Mouse (Mus musculus) liver, postnatal 0 days (tissue): ENCODE results near the gene Lrguk. TPM values are rescaled to one million over a fixed set of nuclear protein-coding genes. Genes with fewer than 3 reads are reported as not detected.
A peak's percentile ranks its signal among the peaks of the same experiment; 100 is the strongest.

ENCODE experiments used
- ATAC-seq: fragments of 200-750 bp; cut with Nextera tagmentation; 2 replicates; pipeline ENCODE4 v1.8.0; 2017; ENCODE audit warnings: mild to moderate bottlenecking, moderate library complexity
- DNase-seq: peaks from one replicate; pipeline ENCODE4 v3.0.0-alpha.2; 2016
- H3K27ac ChIP-seq: fragments of 300-500 bp; sonication (generic); 2 replicates; pipeline ENCODE4 v1.5.1; 2014; ENCODE audit warnings: antibody characterized with exemption, moderate library complexity, mild to moderate bottlenecking, low read depth
- H3K27me3 ChIP-seq: fragments of 300-500 bp; sonication (generic); 2 replicates; pipeline ENCODE4 v1.6.1; 2014; ENCODE audit warnings: low read length, control low read depth, mixed read lengths; ENCODE audit not compliant: insufficient read depth
- H3K36me3 ChIP-seq: fragments of 300-500 bp; sonication (generic); replicated peaks from 2 replicates; pipeline ENCODE4 v1.6.1; 2014; ENCODE audit warnings: mild to moderate bottlenecking, control low read depth, low read length, moderate library complexity, mixed read lengths; ENCODE audit not compliant: insufficient read depth
- H3K4me1 ChIP-seq: fragments of 300-500 bp; sonication (generic); 2 replicates; pipeline ENCODE4 v1.6.1; 2014; ENCODE audit warnings: antibody characterized with exemption, mild to moderate bottlenecking, control low read depth; ENCODE audit not compliant: insufficient read depth
- H3K4me2 ChIP-seq: fragments of 300-500 bp; sonication (generic); 2 replicates; pipeline ENCODE4 v1.6.1; 2014; ENCODE audit warnings: low read depth, mild to moderate bottlenecking, low read length, moderate library complexity, mixed read lengths
- H3K4me3 ChIP-seq: fragments of 300-500 bp; sonication (generic); 2 replicates; pipeline ENCODE4 v1.5.1; 2014; ENCODE audit warnings: low read depth, low read length
- H3K9ac ChIP-seq: fragments of 300-500 bp; sonication (generic); replicated peaks from 2 replicates; pipeline ENCODE4 v1.6.1; 2014; ENCODE audit warnings: mild to moderate bottlenecking, moderate library complexity
- H3K9me3 ChIP-seq: fragments of 300-500 bp; sonication (generic); 2 replicates; pipeline ENCODE4 v1.6.1; 2016; ENCODE audit warnings: mild to moderate bottlenecking, control low read depth, low read length, mixed read lengths
- CTCF ChIP-seq: sonication (generic); IDR thresholded peaks from 2 replicates; pipeline ENCODE4 v1.5.1; 2016; ENCODE audit warnings: antibody characterized with exemption, low read depth
- EP300 ChIP-seq: IDR thresholded peaks from 2 replicates; pipeline ENCODE4 v1.6.1; 2016; ENCODE audit warnings: antibody characterized with exemption, low read depth, mild to moderate bottlenecking
- WGBS: fragments of 180-500 bp; shearing (Covaris S2); extraction: QIAGEN DNeasy Blood & Tissue Kit; methylation state at CpG from one replicate; pipeline ENCODE4 v1.1.7; 2014; ENCODE audit not compliant: insufficient replicate concordance; 5-methylcytosine and 5-hydroxymethylcytosine counted together
- polyA plus RNA-seq: library from polyadenylated mRNA; unstranded; fragments of >200 nt; fragmentation: Nextera tagmentation; extraction: Ambion mirVana; gene quantifications from 2 replicates; pipeline ENCODE4 v1.2.1, GENCODE M21; 2015

The Lrguk gene
- polyA plus RNA-seq, 1 experiment from 2014 or later: 0.04 TPM

DNA sequence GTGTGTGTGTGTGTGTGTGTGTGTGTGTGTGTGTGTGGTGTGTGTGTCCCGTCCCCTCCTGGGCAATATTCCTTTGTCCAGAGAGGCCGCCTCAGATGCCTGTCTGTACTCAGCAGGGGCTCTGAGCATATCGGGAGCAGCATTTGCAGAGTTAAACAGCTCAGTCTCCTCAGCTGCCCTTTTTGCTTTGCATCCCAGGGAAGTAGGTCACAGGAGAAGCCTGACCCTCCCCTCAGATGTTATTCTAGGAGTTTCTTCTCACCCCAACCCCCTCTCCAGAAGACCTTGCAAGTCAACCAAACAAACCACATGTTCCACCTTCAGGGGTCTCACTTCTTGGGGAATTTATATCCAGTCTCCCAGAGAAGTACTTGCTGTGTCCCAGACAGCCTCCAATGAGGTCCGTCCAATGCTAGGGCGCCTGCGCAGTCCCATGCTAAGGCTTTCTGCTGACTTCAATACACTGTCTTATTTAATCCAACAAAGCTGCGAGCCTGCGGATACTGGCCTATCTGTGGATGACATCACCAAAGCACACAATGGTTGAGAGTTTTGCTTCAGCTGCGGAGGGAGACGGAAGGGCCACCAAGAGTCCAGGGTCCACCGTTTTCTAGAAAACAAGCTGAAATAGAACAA is 17.4 kb downstream of the Lrguk start:
- Histone ChIP-seq H3K4me2 (no peak overlapping the region), H3K27ac (no peak overlapping the region), H3K9me3 (no peaks in the 10 kb centered on the region), H3K4me1 (no peaks in the 10 kb centered on the region), H3K36me3 (no peaks in the 10 kb centered on the region), H3K27me3 (no peaks in the 10 kb centered on the region), H3K9ac (no peak overlapping the region), H3K4me3 (no peak overlapping the region)
- WGBS: 72% methylated on average over 11 of the region's 11 CpGs
- TF ChIP-seq EP300: no peak
- DNase-seq (no peak), ATAC-seq (peak; percentile 27; the same call in 1 of the 2 replicates)

DNA sequence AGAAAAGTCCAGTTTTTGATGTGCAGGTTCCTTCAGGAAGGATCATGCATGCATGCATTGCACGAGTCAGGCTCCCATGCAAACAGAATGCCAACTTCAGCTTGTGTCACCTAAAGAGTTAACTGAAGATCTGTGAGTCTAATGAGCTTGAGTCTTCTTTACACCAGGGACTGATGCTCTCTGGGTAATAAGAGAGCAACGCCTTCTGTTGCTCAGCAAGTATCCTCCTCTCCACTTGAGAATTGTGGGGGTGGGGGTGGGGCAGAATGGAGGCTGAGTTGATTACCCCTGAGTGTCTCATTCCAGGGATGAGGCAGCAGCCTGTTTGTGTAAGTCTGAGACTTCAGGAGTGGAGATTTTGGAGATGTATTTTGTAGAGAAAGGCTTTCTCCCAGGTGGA is 20.2 kb downstream of the Lrguk start:
- no peak overlapping the region for H3K4me2 ChIP-seq
- H3K4me3 ChIP-seq: no peak overlapping the region
- no peak overlapping the region for H3K27ac ChIP-seq
- DNase-seq (no peak), ATAC-seq (no peak)
- no peaks in the 10 kb centered on the region for H3K27me3 ChIP-seq
- no peaks in the 10 kb centered on the region for H3K4me1 ChIP-seq
- H3K9me3 ChIP-seq: no peaks in the 10 kb centered on the region
- WGBS: 65% methylated on average over 2 of the region's 2 CpGs
- no peak for TF ChIP-seq EP300
- TF ChIP-seq CTCF: no peak
- no peaks in the 10 kb centered on the region for H3K36me3 ChIP-seq
- no peak overlapping the region for H3K9ac ChIP-seq

DNA sequence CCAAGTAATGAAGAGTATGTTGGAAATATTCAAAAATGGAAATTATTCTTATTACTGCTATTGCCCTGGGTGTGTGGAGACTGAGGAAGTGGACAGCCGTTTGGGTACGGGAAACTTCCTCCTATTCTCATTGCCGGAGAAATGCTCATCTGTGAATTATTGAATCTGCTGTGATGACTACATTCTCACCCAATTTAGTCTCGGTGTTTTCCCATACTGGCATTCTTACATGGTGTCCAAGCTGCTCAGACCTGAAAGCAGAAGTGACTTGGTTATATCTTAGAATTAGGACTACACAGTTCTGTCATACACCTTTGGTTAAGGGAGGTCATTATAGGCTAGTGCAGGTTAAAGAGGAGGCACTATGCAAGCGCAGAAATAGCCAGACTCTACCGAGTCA is 30.5 kb downstream of the Lrguk start:
- no peaks in the 10 kb centered on the region for H3K4me1 ChIP-seq
- no peak overlapping the region for H3K4me3 ChIP-seq
- WGBS: 64% methylated on average over 6 of the region's 6 CpGs
- no peaks in the 10 kb centered on the region for H3K27me3 ChIP-seq
- no peaks in the 10 kb centered on the region for H3K9me3 ChIP-seq
- TF ChIP-seq CTCF (no peak), EP300 (no peak)
- no peaks in the 10 kb centered on the region for H3K36me3 ChIP-seq
- no peak for DNase-seq
- H3K27ac ChIP-seq: no peak overlapping the region
- H3K4me2 ChIP-seq: no peak overlapping the region
- no peak overlapping the region for H3K9ac ChIP-seq
- no peak for ATAC-seq

DNA sequence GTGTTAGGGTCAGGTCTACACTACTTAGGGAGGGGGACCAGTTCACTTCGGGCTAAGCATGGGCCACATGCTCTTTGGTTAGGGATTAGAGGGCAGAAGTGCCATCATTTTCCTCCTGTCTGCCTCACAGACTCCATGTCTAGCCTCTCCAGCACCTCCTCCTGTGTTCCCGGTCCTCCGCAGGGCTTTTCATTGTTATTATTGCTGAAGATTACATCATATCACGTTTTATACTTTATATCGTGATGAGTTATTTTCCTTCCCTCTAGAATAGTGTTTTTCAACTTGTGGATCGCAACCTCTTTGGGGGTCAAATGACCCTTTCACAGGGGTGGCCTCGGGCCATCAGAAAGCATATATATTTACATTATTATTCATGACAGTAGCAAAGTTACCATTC is 37.5 kb downstream of the Lrguk start:
- Histone ChIP-seq H3K4me1 (no peaks in the 10 kb centered on the region), H3K27me3 (no peaks in the 10 kb centered on the region), H3K36me3 (no peaks in the 10 kb centered on the region), H3K27ac (no peak overlapping the region), H3K9ac (no peak overlapping the region), H3K4me2 (no peak overlapping the region), H3K4me3 (no peak overlapping the region), H3K9me3 (no peaks in the 10 kb centered on the region)
- WGBS: 81% methylated on average over 7 of the region's 7 CpGs
- no peak for TF ChIP-seq CTCF
- TF ChIP-seq EP300: no peak
- DNase-seq (no peak), ATAC-seq (no peak)

DNA sequence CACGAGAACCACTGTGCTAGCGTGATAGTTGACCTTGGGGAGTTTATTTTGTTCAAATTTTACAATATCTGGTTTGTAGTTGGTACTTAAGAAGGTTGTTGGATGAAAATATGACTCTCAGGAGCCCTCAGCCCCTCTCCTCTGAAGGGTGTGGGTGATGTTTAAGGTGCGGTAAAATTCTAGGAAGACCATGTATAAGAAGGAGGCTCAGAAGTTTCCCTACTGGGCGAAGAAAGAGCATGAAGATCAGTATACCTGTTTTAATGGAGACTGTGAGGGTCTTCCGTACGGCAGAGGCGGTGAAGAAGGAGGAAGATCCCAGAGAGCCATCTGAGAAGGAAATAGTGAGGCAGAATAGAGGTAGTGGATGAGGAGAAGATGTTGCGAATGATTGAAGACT is 38.0 kb downstream of the Lrguk start:
- ATAC-seq (no peak), DNase-seq (no peak)
- Histone ChIP-seq H3K4me1 (no peaks in the 10 kb centered on the region), H3K9me3 (no peaks in the 10 kb centered on the region), H3K36me3 (no peaks in the 10 kb centered on the region), H3K9ac (no peak overlapping the region), H3K4me3 (no peak overlapping the region), H3K27me3 (no peaks in the 10 kb centered on the region), H3K4me2 (no peak overlapping the region), H3K27ac (no peak overlapping the region)
- 86% methylated on average over 8 of the region's 8 CpGs for WGBS
- TF ChIP-seq EP300 (no peak), CTCF (no peak)

DNA sequence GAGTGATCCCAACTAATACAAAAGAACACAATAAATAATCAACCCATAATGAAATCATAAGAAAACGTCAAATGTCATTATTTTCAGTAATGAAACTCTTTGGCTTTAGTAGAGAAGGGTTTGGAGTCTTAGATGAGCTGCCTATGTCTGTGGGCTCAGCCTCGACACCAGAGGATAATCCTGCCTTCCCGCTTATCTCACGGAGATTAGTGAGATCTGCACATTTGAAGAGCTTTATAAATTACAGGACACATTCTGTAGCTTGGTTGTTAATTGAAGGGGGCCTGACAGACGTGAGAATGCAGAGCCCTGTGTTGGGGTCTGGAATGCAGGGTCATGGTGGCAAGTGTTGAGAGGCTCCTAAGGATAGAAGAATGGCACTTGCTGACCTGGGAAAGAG is 42.7 kb downstream of the Lrguk start:
- no peak for ATAC-seq
- 63% methylated on average over 5 of the region's 5 CpGs for WGBS

DNA sequence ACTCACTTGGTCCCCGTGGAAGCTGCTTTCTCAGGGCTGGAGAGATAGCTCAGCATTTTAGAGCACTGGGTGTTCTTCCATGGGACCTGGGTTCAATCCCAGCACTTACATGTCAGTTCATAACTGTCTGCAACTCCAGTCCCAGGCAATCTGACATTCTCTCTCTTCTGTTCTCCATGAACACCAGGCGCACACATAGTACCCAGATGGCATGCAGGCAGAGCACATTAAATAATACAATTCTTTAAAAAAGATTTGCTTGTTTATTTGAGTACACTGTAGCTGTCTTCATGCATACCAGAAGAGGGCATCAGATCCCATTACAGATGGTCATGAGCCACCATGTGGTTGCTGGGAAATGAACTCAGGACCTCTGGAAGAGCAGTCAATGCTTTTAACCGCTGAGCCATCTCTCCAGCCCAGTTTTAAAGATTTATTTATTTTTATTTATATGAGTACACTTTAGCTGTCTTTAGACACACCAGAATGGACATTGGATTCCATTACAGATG is 44.7 kb downstream of the Lrguk start:
- Histone ChIP-seq H3K9me3 (no peaks in the 10 kb centered on the region), H3K27me3 (no peaks in the 10 kb centered on the region), H3K36me3 (no peaks in the 10 kb centered on the region), H3K4me2 (no peak overlapping the region), H3K9ac (no peak overlapping the region), H3K4me1 (no peaks in the 10 kb centered on the region), H3K4me3 (no peak overlapping the region), H3K27ac (no peak overlapping the region)
- DNase-seq (no peak), ATAC-seq (no peak)
- TF ChIP-seq EP300 (no peak), CTCF (peak; percentile 33)
- 74% methylated on average over 3 of the region's 3 CpGs for WGBS

More for the DNA sequence above, 42.7 kb downstream of the Lrguk start:
- no peaks in the 10 kb centered on the region for H3K27me3 ChIP-seq
- no peaks in the 10 kb centered on the region for H3K9me3 ChIP-seq
- no peak overlapping the region for H3K9ac ChIP-seq
- no peak overlapping the region for H3K4me2 ChIP-seq
- H3K4me3 ChIP-seq: no peak overlapping the region
- DNase-seq: no peak
- no peak for TF ChIP-seq EP300
- TF ChIP-seq CTCF: no peak
- H3K27ac ChIP-seq: no peak overlapping the region
- H3K36me3 ChIP-seq: no peaks in the 10 kb centered on the region
- no peaks in the 10 kb centered on the region for H3K4me1 ChIP-seq
